Mouse (Mus musculus): Measurements from ENCODE around the gene Igfbp1. TPM values are rescaled to one million over a fixed set of nuclear protein-coding genes. Genes with fewer than 3 reads are reported as not detected.

Igfbp1 gene
- polyA plus RNA-seq, 1 experiment from 2014 or later, result 0.19 TPM

- Histone ChIP-seq H3K27ac (ENCODE audit: low read depth, low read length) (no peak overlapping the region), H3K9me3 (replicated peaks; ENCODE audit: control insufficient read depth, low read length) (no peaks in the 10 kb centered on the region), H3K4me2 (ENCODE audit: low read length) (no peak overlapping the region), H3K36me3 (ENCODE audit: control insufficient read depth, insufficient read depth, low read length) (no peaks in the 10 kb centered on the region), H3K27me3 (replicated peaks; ENCODE audit: control insufficient read depth, insufficient read depth, low read length) (no peaks in the 10 kb centered on the region), H3K9ac (ENCODE audit: low read length) (no peak overlapping the region), H3K4me1 (ENCODE audit: control insufficient read depth, insufficient read depth, low read length) (no peaks in the 10 kb centered on the region), H3K4me3 (ENCODE audit: low read depth, low read length) (no peak overlapping the region)
- DNase-seq (ENCODE audit: low spot score), result no peak
- no peak for ATAC-seq
- 92% methylated on average over 4 of the region's 4 CpGs for WGBS
Observed at GRCm38 (mm10) chr11:7231958-7232357, 34.4 kb downstream of the Igfbp1 start.

GRCm38 (mm10) chr11:7233333-7233732, 35.8 kb downstream of the Igfbp1 start:
- no peaks in the 10 kb centered on the region for H3K9me3 ChIP-seq (replicated peaks; ENCODE audit: control insufficient read depth, low read length)
- H3K27me3 ChIP-seq (replicated peaks; ENCODE audit: control insufficient read depth, insufficient read depth, low read length), result no peaks in the 10 kb centered on the region
- no peak overlapping the region for H3K4me2 ChIP-seq (ENCODE audit: low read length)
- H3K36me3 ChIP-seq (ENCODE audit: control insufficient read depth, insufficient read depth, low read length), result no peaks in the 10 kb centered on the region
- H3K9ac ChIP-seq (ENCODE audit: low read length), result no peak overlapping the region
- WGBS, result 89% methylated on average over 2 of the region's 2 CpGs
- no peak for DNase-seq (ENCODE audit: low spot score)
- no peaks in the 10 kb centered on the region for H3K4me1 ChIP-seq (ENCODE audit: control insufficient read depth, insufficient read depth, low read length)
- ATAC-seq, result no peak
- no peak overlapping the region for H3K27ac ChIP-seq (ENCODE audit: low read depth, low read length)
- H3K4me3 ChIP-seq (ENCODE audit: low read depth, low read length), result no peak overlapping the region

- no peak overlapping the region for H3K4me2 ChIP-seq (ENCODE audit: low read length)
- 85% methylated on average over 1 of the region's 1 CpGs for WGBS
- no peak overlapping the region for H3K9ac ChIP-seq (ENCODE audit: low read length)
- no peak overlapping the region for H3K4me3 ChIP-seq (ENCODE audit: low read depth, low read length)
- no peaks in the 10 kb centered on the region for H3K27me3 ChIP-seq (replicated peaks; ENCODE audit: control insufficient read depth, insufficient read depth, low read length)
- no peaks in the 10 kb centered on the region for H3K36me3 ChIP-seq (ENCODE audit: control insufficient read depth, insufficient read depth, low read length)
- H3K9me3 ChIP-seq (replicated peaks; ENCODE audit: control insufficient read depth, low read length), result no peaks in the 10 kb centered on the region
- ATAC-seq (no peak), DNase-seq (ENCODE audit: low spot score) (no peak)
- H3K4me1 ChIP-seq (ENCODE audit: control insufficient read depth, insufficient read depth, low read length), result no peaks in the 10 kb centered on the region
- H3K27ac ChIP-seq (ENCODE audit: low read depth, low read length), result no peak overlapping the region
Observed at GRCm38 (mm10) chr11:7234436-7234835, 36.9 kb downstream of the Igfbp1 start.

- H3K9ac ChIP-seq (ENCODE audit: low read length), result no peak overlapping the region
- no peak overlapping the region for H3K4me3 ChIP-seq (ENCODE audit: low read depth, low read length)
- ATAC-seq (no peak), DNase-seq (ENCODE audit: low spot score) (no peak)
- no peaks in the 10 kb centered on the region for H3K36me3 ChIP-seq (ENCODE audit: control insufficient read depth, insufficient read depth, low read length)
- no peak overlapping the region for H3K27ac ChIP-seq (ENCODE audit: low read depth, low read length)
- H3K4me1 ChIP-seq (ENCODE audit: control insufficient read depth, insufficient read depth, low read length), result no peaks in the 10 kb centered on the region
- H3K9me3 ChIP-seq (replicated peaks; ENCODE audit: control insufficient read depth, low read length), result no peaks in the 10 kb centered on the region
- H3K4me2 ChIP-seq (ENCODE audit: low read length), result no peak overlapping the region
- WGBS, result 49% methylated on average over 3 of the region's 3 CpGs
- no peaks in the 10 kb centered on the region for H3K27me3 ChIP-seq (replicated peaks; ENCODE audit: control insufficient read depth, insufficient read depth, low read length)
Observed at GRCm38 (mm10) chr11:7234981-7235609, 37.5 kb downstream of the Igfbp1 start.

GRCm38 (mm10) chr11:7236751-7237150, 39.2 kb downstream of the Igfbp1 start:
- ATAC-seq, result no peak
- H3K4me2 ChIP-seq (ENCODE audit: low read length), result no peak overlapping the region
- DNase-seq (ENCODE audit: low spot score), result no peak
- H3K36me3 ChIP-seq (ENCODE audit: control insufficient read depth, insufficient read depth, low read length), result no peaks in the 10 kb centered on the region
- 85% methylated on average over 2 of the region's 2 CpGs for WGBS
- no peak overlapping the region for H3K4me3 ChIP-seq (ENCODE audit: low read depth, low read length)
- H3K9ac ChIP-seq (ENCODE audit: low read length), result no peak overlapping the region
- no peaks in the 10 kb centered on the region for H3K27me3 ChIP-seq (replicated peaks; ENCODE audit: control insufficient read depth, insufficient read depth, low read length)
- no peak overlapping the region for H3K27ac ChIP-seq (ENCODE audit: low read depth, low read length)
- no peaks in the 10 kb centered on the region for H3K4me1 ChIP-seq (ENCODE audit: control insufficient read depth, insufficient read depth, low read length)
- no peaks in the 10 kb centered on the region for H3K9me3 ChIP-seq (replicated peaks; ENCODE audit: control insufficient read depth, low read length)

GRCm38 (mm10) chr11:7237712-7238111, 40.1 kb downstream of the Igfbp1 start:
- H3K27ac ChIP-seq (ENCODE audit: low read depth, low read length), result no peak overlapping the region
- 86% methylated on average over 6 of the region's 6 CpGs for WGBS
- H3K4me3 ChIP-seq (ENCODE audit: low read depth, low read length), result no peak overlapping the region
- no peaks in the 10 kb centered on the region for H3K4me1 ChIP-seq (ENCODE audit: control insufficient read depth, insufficient read depth, low read length)
- H3K9ac ChIP-seq (ENCODE audit: low read length), result no peak overlapping the region
- no peaks in the 10 kb centered on the region for H3K36me3 ChIP-seq (ENCODE audit: control insufficient read depth, insufficient read depth, low read length)
- no peak for DNase-seq (ENCODE audit: low spot score)
- no peak for ATAC-seq
- no peaks in the 10 kb centered on the region for H3K9me3 ChIP-seq (replicated peaks; ENCODE audit: control insufficient read depth, low read length)
- H3K27me3 ChIP-seq (replicated peaks; ENCODE audit: control insufficient read depth, insufficient read depth, low read length), result no peaks in the 10 kb centered on the region
- no peak overlapping the region for H3K4me2 ChIP-seq (ENCODE audit: low read length)

- 94% methylated on average over 6 of the region's 6 CpGs for WGBS
Observed at GRCm38 (mm10) chr11:7238546-7238945, 41.0 kb downstream of the Igfbp1 start.

GRCm38 (mm10) chr11:7239041-7239740, 41.6 kb downstream of the Igfbp1 start:
- H3K36me3 ChIP-seq (ENCODE audit: control insufficient read depth, insufficient read depth, low read length), result no peaks in the 10 kb centered on the region

More at GRCm38 (mm10) chr11:7238546-7238945, 41.0 kb downstream of the Igfbp1 start:
- no peak overlapping the region for H3K27ac ChIP-seq (ENCODE audit: low read depth, low read length)
- H3K9me3 ChIP-seq (replicated peaks; ENCODE audit: control insufficient read depth, low read length), result no peaks in the 10 kb centered on the region
- no peak overlapping the region for H3K4me2 ChIP-seq (ENCODE audit: low read length)
- no peak overlapping the region for H3K9ac ChIP-seq (ENCODE audit: low read length)
- H3K36me3 ChIP-seq (ENCODE audit: control insufficient read depth, insufficient read depth, low read length), result no peaks in the 10 kb centered on the region
- DNase-seq (ENCODE audit: low spot score), result no peak
- H3K4me3 ChIP-seq (ENCODE audit: low read depth, low read length), result no peak overlapping the region
- no peak for ATAC-seq
- no peaks in the 10 kb centered on the region for H3K4me1 ChIP-seq (ENCODE audit: control insufficient read depth, insufficient read depth, low read length)
- no peaks in the 10 kb centered on the region for H3K27me3 ChIP-seq (replicated peaks; ENCODE audit: control insufficient read depth, insufficient read depth, low read length)

GRCm38 (mm10) chr11:7244782-7245181, 47.2 kb downstream of the Igfbp1 start:
- no peaks in the 10 kb centered on the region for H3K9me3 ChIP-seq (replicated peaks; ENCODE audit: control insufficient read depth, low read length)
- no peak overlapping the region for H3K9ac ChIP-seq (ENCODE audit: low read length)
- no peak for DNase-seq (ENCODE audit: low spot score)
- no peaks in the 10 kb centered on the region for H3K27me3 ChIP-seq (replicated peaks; ENCODE audit: control insufficient read depth, insufficient read depth, low read length)
- H3K4me3 ChIP-seq (ENCODE audit: low read depth, low read length), result no peak overlapping the region
- H3K27ac ChIP-seq (ENCODE audit: low read depth, low read length), result no peak overlapping the region
- H3K4me1 ChIP-seq (ENCODE audit: control insufficient read depth, insufficient read depth, low read length), result no peaks in the 10 kb centered on the region
- no peak overlapping the region for H3K4me2 ChIP-seq (ENCODE audit: low read length)
- no peaks in the 10 kb centered on the region for H3K36me3 ChIP-seq (ENCODE audit: control insufficient read depth, insufficient read depth, low read length)
- 79% methylated on average over 1 of the region's 1 CpGs for WGBS
- no peak for ATAC-seq

More at GRCm38 (mm10) chr11:7239041-7239740, 41.6 kb downstream of the Igfbp1 start:
- 67% methylated on average over 4 of the region's 4 CpGs for WGBS
- no peak overlapping the region for H3K9ac ChIP-seq (ENCODE audit: low read length)
- no peaks in the 10 kb centered on the region for H3K4me1 ChIP-seq (ENCODE audit: control insufficient read depth, insufficient read depth, low read length)
- H3K27ac ChIP-seq (ENCODE audit: low read depth, low read length), result no peak overlapping the region
- H3K9me3 ChIP-seq (replicated peaks; ENCODE audit: control insufficient read depth, low read length), result no peaks in the 10 kb centered on the region
- DNase-seq (ENCODE audit: low spot score) (no peak), ATAC-seq (no peak)
- H3K27me3 ChIP-seq (replicated peaks; ENCODE audit: control insufficient read depth, insufficient read depth, low read length), result no peaks in the 10 kb centered on the region
- no peak overlapping the region for H3K4me2 ChIP-seq (ENCODE audit: low read length)
- no peak overlapping the region for H3K4me3 ChIP-seq (ENCODE audit: low read depth, low read length)

Measured in forebrain, embryonic 14.5 days (tissue).